Mouse (Mus musculus) ES-E14 (cell line): ENCODE results near the gene Tm9sf1. TPM values are rescaled to one million over a fixed set of nuclear protein-coding genes. Genes with fewer than 3 reads are reported as not detected.

Experiments used
- DNase-seq: peaks from one replicate; pipeline ENCODE4 v3.0.0-alpha.2; 2013; ENCODE audit warnings: low read depth, low spot score
- H3K27ac ChIP-seq: 2 replicates; pipeline ENCODE4 v1.5.1; 2012; ENCODE audit warnings: low read depth, mild to moderate bottlenecking, low read length, moderate library complexity, mixed read lengths; ENCODE audit not compliant: poor library complexity, insufficient read depth, severe bottlenecking
- H3K36me3 ChIP-seq: 2 replicates; pipeline ENCODE4 v1.6.1; 2012; ENCODE audit warnings: mild to moderate bottlenecking, low read length, moderate library complexity, mixed read lengths; ENCODE audit not compliant: control insufficient read depth, poor library complexity, insufficient read depth, severe bottlenecking
- H3K4me1 ChIP-seq, 2 experiments: fragments of 150-350 bp in 1 of 2; sonication (generic) in 1 of 2; 2 replicates each; pipeline ENCODE4 v1.6.1; 2012; ENCODE audit warnings: low read length in 2 of 2, mild to moderate bottlenecking in 1 of 2, mixed read lengths in 1 of 2; ENCODE audit not compliant: control insufficient read depth in 2 of 2, insufficient read depth in 2 of 2, poor library complexity in 1 of 2
- H3K4me3 ChIP-seq, 2 experiments: fragments of 150-350 bp in 1 of 2; sonication (generic) in 1 of 2; 2 replicates each; pipeline ENCODE4 v1.5.1; 2012; ENCODE audit warnings: low read length in 2 of 2, low read depth in 1 of 2, mild to moderate bottlenecking in 1 of 2, mixed read lengths in 1 of 2; ENCODE audit not compliant: insufficient read depth in 1 of 2, poor library complexity in 1 of 2, severe bottlenecking in 1 of 2
- H3K9ac ChIP-seq: 2 replicates; pipeline ENCODE4 v1.6.1; 2012; ENCODE audit warnings: low read depth, mild to moderate bottlenecking, low read length, mixed read lengths; ENCODE audit not compliant: poor library complexity, insufficient read depth, severe bottlenecking
- H3K9me3 ChIP-seq: fragments of 150-350 bp; sonication (generic); 2 replicates; pipeline ENCODE4 v1.6.1; 2012; ENCODE audit warnings: low read depth, mild to moderate bottlenecking, low read length; ENCODE audit not compliant: control insufficient read depth, insufficient read depth
- CHD2 ChIP-seq: IDR thresholded peaks from 2 replicates; pipeline ENCODE4 v1.6.1; 2014; ENCODE audit warnings: mild to moderate bottlenecking, low read depth, low read length, inconsistent platforms
- HCFC1 ChIP-seq: IDR thresholded peaks from 2 replicates; pipeline ENCODE4 v1.6.1; 2012; ENCODE audit warnings: low read length, inconsistent platforms, borderline replicate concordance; ENCODE audit not compliant: insufficient read depth
- MAFK ChIP-seq: IDR thresholded peaks from 2 replicates; pipeline ENCODE4 v1.6.1; 2014; ENCODE audit warnings: mild to moderate bottlenecking, low read depth, low read length, inconsistent platforms; ENCODE audit not compliant: insufficient read depth
- ZC3H11A ChIP-seq: IDR thresholded peaks from 2 replicates; pipeline ENCODE4 v1.6.1; 2012; ENCODE audit warnings: low read depth, mild to moderate bottlenecking, inconsistent platforms, low read length, borderline replicate concordance
- ZNF384 ChIP-seq: IDR thresholded peaks from 2 replicates; pipeline ENCODE4 v1.6.1; 2012; ENCODE audit warnings: low read depth, low read length, inconsistent platforms
- in situ Hi-C, 2 experiments: fragments of 600-800 bp; cut with MboI; formaldehyde crosslinking; loops; one replicate each; pipeline ENCODE4 v1.15.1; 2025; ENCODE audit warnings: low sequenced_read_pairs in 2 of 2, inconsistent platforms in 1 of 2; ENCODE audit not compliant: unreplicated experiment in 2 of 2
- total RNA-seq: library from RNA; depleted of rRNA; stranded (reverse); fragments of 300-350 nt; gene quantifications from 2 replicates; pipeline ENCODE4 v1.2.3, GENCODE M21; 2012

Gene Tm9sf1
- total RNA-seq, 1 experiment = 41.1 TPM

GRCm38 (mm10) chr14:55640816-55641215 is 2.8 kb downstream of the Tm9sf1 start:
- peaks cover 3 to 5% of the 10 kb centered on the region in 2 experiments; a peak in 1 of 4 replicates for H3K4me1 ChIP-seq
- H3K36me3 ChIP-seq = peaks cover 19% of the 10 kb centered on the region
- TF ChIP-seq CHD2 (no peak), ZC3H11A (no peak), MAFK (no peak), ZNF384 (no peak), HCFC1 (no peak)
- DNase-seq = no peak
- no peak overlapping the region for H3K27ac ChIP-seq
- in situ Hi-C loops = no loop called here
- H3K9ac ChIP-seq = no peak overlapping the region
- H3K9me3 ChIP-seq = no peaks in the 10 kb centered on the region
- no peak overlapping the region for H3K4me3 ChIP-seq

DNA sequence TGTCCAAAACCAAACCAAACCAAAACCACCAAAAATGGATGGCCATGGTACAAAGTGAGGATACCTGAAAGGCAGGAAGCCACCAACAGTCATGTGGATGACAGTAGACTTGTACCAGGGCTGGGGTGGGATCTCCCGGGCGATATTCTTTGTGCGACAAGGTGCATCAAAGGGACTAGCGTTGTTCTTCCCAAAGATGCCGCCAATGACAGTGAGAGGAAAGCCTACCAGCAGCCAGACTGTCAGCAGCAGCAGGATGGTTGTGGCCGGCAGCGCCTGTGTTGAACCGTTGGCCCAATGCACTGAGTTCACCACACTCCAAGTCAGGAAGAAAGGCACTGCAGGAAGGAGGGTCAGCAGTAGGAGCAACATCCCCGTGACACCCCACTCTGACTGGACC is 5.8 kb downstream of the Tm9sf1 start, which contains the start of gene Gm49378:
Gene Gm49378, minus strand, starts transcription at position 101 of the 400 bp plus-strand sequence.
- H3K4me1 ChIP-seq = peaks cover 2 to 6% of the 10 kb centered on the region in 2 experiments; a peak in 1 of 4 replicates
- no peak within 1 kb of the TSS for H3K9ac ChIP-seq
- TF ChIP-seq CHD2 = no peak
- TF ChIP-seq ZNF384 = no peak
- TF ChIP-seq ZC3H11A = no peak
- no peak for TF ChIP-seq HCFC1
- no peak for TF ChIP-seq MAFK
- DNase-seq = no peak
- H3K4me3 ChIP-seq = no peak within 1 kb of the TSS
- H3K36me3 ChIP-seq = peaks cover 35% of the 10 kb centered on the region
- H3K27ac ChIP-seq = no peak within 1 kb of the TSS
- H3K9me3 ChIP-seq = no peaks in the 10 kb centered on the region
- in situ Hi-C loops = no loop called here

- DNase-seq = peak; percentile 81
- H3K36me3 ChIP-seq = peaks cover 49% of the 10 kb centered on the region
- H3K4me1 ChIP-seq = peaks cover 2 to 6% of the 10 kb centered on the region in 2 experiments; a peak in 1 of 4 replicates
- H3K4me3 ChIP-seq = peak within 1 kb of the TSS; percentile 77 to 81
- no peaks in the 10 kb centered on the region for H3K9me3 ChIP-seq
- peak within 1 kb of the TSS; percentile 83 for H3K9ac ChIP-seq
- no peak within 1 kb of the TSS for H3K27ac ChIP-seq
- in situ Hi-C loops = no loop called here
- TF ChIP-seq CHD2 (no peak), ZC3H11A (no peak), MAFK (no peak), HCFC1 (peak; percentile 66; the same call in 1 of the 2 replicates)
These were observed 8.0 kb downstream of the Tm9sf1 start, which contains the start of gene Ipo4 for GRCm38 (mm10) chr14:55635523-55636007. Gene Ipo4 (minus strand): TSS chr14:55635957.

GRCm38 (mm10) chr14:55634874-55635522 is 8.6 kb downstream of the Tm9sf1 start:
- DNase-seq = peak; percentile 20
- peaks cover 50% of the 10 kb centered on the region for H3K36me3 ChIP-seq
- TF ChIP-seq ZNF384 (no peak), HCFC1 (no peak), ZC3H11A (no peak), MAFK (no peak), CHD2 (no peak)
- H3K4me1 ChIP-seq = peaks cover 2 to 6% of the 10 kb centered on the region in 2 experiments; a peak in 1 of 4 replicates
- H3K4me3 ChIP-seq = peak overlapping the region; percentile 77 to 81
- H3K9me3 ChIP-seq = no peaks in the 10 kb centered on the region
- in situ Hi-C loops = no loop called here
- H3K9ac ChIP-seq = peak overlapping the region; percentile 83
- no peak overlapping the region for H3K27ac ChIP-seq
